Comparison of ENCODE assay signal across 19 mouse cellular contexts in the genomic region with DNA sequence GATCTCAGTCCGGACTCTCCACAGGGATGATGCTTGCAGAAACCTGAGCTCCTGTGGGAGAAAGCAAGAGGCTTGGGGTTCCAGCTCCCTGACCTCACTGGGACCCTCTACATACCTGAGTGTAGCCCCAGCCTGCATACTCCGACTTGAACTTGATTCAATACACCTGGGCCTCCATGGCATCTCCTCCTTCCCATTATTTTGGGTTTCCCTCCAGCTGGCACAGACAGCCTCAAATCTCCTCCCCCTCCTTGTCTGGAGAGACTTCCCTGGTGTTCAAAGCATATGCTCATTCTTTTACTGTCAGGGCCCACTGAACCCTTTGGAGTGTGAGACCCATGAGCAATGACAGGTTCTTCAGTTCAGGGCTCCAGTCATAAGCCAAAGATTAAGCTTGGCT. TPM values are rescaled to one million over a fixed set of nuclear protein-coding genes. Genes with fewer than 3 reads are reported as not detected.
DNase-seq lines count a peak whose midpoint lies in the region.
"Had no signal": no experiment of that assay in that cellular context is flagged by ENCODE, and none has a peak within 500 bp of the region (broad histone marks: within the 10 kb centered on the region; RNA-seq: fewer than 3 reads in every experiment).

No protein-coding gene starts in this region.

- peak; percentile 65 for DNase-seq in brain, adult 2 months (ENCODE audit: low read depth, low spot score)
- peak; percentile 38 to 40 for DNase-seq in cerebellum, adult 18-20 months
- DNase-seq in cerebellum, adult 9-10 months = peak; percentile 73
- DNase-seq in cerebellum, postnatal 14 days = peak; percentile 46 to 67
- no peak for DNase-seq in lung, postnatal 10 days
- no peak for DNase-seq in urinary bladder, adult 18-20 months (ENCODE audit: low spot score in 2 of 2)
- no peak for DNase-seq in left cerebral cortex, adult 18-20 months (ENCODE audit: low spot score in 2 of 2)
- DNase-seq in lung, adult 18-20 months = no peak
- DNase-seq: adrenal gland, adult 8-10 months; adrenal gland, postnatal 25 days; embryo, embryonic 11 days; gastrocnemius, postnatal 25 days; heart, adult 2 months; heart, postnatal 14 days; heart, postnatal 4 days; kidney, adult 8-10 months had no signal

RNA-seq across cellular contexts. Expression of gene Tex36, which starts 11.0 kb away (rescaled TPM):
- not detected for total RNA-seq in left cerebral cortex, adult 18-20 months (2021)
- total RNA-seq: adrenal gland, adult 8-10 months; adrenal gland, postnatal 25 days; ES-E14; gastrocnemius, adult 8-10 months; gastrocnemius, postnatal 25 days; heart, adult 2 months; heart, postnatal 14 days; heart, postnatal 4 days; hindbrain, postnatal 0 days had no signal

RNA-seq across cellular contexts. Expression of gene Edrf1, which starts 24.4 kb away (rescaled TPM):
- total RNA-seq in left cerebral cortex, adult 18-20 months (2021) = 10 to 100 TPM; 23.3 to 27.0 TPM

Comparison
In these comparisons a context has a peak if more than half of its experiments do, and no peak if none do; other contexts are left out.
1. DNase-seq: peak in brain, adult 2 months (single experiment), cerebellum, adult 18-20 months (2 of 2), cerebellum, adult 9-10 months (single experiment) and cerebellum, postnatal 14 days (2 of 2); none in lung, postnatal 10 days (single experiment), urinary bladder, adult 18-20 months (0 of 2), left cerebral cortex, adult 18-20 months (0 of 2) and lung, adult 18-20 months (0 of 2).